Mouse (Mus musculus): ENCODE results near the gene Gtf2h3.
"Not testable (repeated sequence)": the region's sequence is repeated elsewhere in the genome, so short reads cannot be mapped to it uniquely, and the experiment has no call there.

Gtf2h3 gene

DNA sequence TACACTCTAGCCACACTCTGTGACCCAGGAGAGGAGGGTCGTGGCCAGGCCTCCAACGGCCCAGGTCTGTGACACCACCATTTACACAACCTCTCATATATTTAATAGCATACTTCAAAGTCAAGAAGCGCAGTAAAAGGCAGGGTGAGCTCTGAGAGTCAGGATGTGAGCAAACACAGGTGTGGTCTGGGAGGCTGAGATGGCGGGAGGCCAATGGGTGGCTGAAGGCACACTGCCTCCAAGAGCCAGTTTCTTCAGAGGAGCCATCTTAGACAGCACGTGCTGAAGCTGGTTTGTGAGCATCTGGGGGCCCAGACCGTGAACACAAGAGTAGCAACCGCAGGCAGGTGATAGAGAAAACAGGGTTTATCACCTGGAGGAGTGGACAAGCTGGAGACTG, 3.5 kb upstream of the Gtf2h3 start:
- DNase-seq: no peak

GRCm38 (mm10) chr5:124582515-124582914, 3.6 kb downstream of the Gtf2h3 start:
- no peak for DNase-seq

GRCm38 (mm10) chr5:124592768-124593167, 13.8 kb downstream of the Gtf2h3 start:
- DNase-seq: no peak

DNA sequence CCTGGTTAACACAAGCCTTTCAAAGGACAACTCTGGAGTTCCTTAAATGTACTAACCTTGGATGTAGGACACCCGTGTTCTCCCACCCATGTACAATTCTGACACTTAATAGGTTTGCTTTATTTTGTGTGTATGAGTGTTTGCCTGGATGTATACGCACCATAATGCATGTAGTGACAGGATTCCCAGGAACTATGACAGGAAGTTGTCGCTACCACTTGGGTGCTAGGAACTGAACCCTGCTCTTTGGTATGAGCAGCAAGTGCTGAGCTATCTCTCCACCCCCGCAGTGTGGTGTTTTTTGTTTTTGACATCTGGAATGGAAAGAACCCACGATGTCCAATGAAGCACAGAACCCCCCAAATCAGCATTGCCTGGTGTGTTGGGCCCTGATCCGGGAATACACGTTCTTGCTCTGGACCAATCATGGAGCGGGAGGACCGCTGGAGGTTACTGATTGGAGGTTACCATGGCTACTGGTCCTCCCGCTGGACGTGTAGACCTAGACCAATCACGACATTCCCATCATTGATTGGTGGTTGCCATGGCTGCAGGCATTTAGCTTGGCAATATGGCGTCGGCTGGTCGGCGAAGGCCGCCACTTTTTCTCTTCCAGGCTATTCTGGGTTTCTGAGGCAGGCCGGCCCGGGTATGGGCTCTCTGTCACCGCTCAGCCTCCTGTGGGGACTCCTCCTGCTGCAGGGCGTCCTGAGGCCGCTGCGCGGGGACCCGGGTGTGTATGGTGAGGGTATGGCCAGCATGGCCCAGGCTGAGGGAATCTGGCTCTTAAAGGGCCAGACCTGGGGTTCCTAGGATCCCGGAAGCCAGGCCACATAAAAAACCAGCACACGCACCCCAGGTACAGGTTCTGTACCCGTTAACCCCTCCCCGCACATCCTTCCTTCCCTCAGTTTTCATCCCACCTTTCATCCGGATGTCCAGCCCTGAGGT, 19.6 kb downstream of the Gtf2h3 start:
- peak; percentile 88 for DNase-seq

- not testable (repeated sequence) for DNase-seq
Measured at GRCm38 (mm10) chr5:124599726-124600125, 20.8 kb downstream of the Gtf2h3 start.

GRCm38 (mm10) chr5:124602349-124602748, 23.4 kb downstream of the Gtf2h3 start:
- peak; percentile 73 for DNase-seq

GRCm38 (mm10) chr5:124604296-124604695, 25.4 kb downstream of the Gtf2h3 start:
- no peak for DNase-seq

- no peak for DNase-seq
Measured at GRCm38 (mm10) chr5:124605041-124605622, 26.2 kb downstream of the Gtf2h3 start.

GRCm38 (mm10) chr5:124610965-124611364, 32.0 kb downstream of the Gtf2h3 start:
- no peak for DNase-seq

DNA sequence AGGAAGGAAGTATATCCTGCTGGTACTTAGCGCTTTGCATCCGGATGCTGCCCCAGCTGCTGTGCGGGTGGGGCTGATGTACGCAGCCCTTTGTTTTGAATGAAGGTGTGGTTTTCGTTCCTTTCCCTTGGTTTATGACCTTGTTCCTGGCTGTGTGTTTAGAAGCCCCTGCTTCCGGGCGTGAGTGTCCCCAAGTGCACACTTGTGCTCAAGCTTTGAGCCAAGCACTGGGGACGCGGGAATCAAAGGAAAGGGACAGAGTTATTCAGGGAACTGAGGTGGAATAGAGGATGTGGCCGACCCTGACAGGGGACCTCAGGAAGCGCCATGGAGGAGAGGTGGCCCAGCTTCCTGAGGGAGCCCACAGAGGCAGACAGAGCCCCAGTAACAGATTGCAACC, 35.8 kb downstream of the Gtf2h3 start:
- no peak for DNase-seq

GRCm38 (mm10) chr5:124618711-124619110, 39.8 kb downstream of the Gtf2h3 start:
- no peak for DNase-seq

DNA sequence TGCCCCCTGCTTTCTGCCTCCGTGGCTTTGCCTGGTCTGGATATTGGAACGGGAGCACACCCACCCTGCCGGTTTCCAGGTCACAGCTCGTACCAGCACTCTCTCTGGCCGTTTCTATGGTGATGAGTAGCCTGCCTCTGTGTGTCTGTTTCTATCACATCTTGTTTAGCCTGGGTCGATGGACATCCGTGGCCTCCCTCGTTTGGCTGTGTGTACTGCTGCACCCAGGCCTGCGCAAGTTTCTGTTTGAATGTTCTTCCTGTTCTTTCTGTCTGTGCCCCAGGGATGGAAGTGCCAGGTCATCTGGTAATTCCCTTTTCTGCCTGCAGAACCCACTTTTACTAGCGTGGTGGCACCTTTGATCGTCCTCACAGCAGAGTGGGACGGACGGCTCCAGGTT, 42.4 kb downstream of the Gtf2h3 start:
- no peak for DNase-seq

DNA sequence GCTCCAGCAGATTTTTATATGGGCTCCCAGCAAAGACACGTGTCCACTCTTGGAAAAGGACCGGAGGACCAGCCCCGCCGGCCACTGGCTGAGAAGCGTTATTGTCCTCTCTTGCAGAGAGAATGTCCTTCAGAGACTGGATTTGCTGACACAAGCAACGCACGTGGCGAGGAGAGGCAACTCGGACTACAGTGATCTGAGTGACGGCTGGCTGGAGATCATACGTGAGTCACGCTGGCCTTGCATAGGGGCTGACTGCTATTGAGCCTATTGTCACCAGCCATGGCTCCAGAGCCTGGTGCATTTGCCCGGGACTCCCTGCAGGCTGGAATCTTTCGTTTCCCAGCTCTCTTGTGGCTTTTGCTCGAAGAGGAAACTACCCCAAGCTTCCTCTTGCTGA, 44.0 kb downstream of the Gtf2h3 start:
- DNase-seq: no peak

GRCm38 (mm10) chr5:124624291-124624690, 45.4 kb downstream of the Gtf2h3 start:
- DNase-seq: no peak

- peak; percentile 97 for DNase-seq
Measured at GRCm38 (mm10) chr5:124628448-124629363, 49.8 kb downstream of the Gtf2h3 start, which contains the start of gene Atp6v0a2. Gene Atp6v0a2, plus strand, starts transcription at chr5:124628576.

DNA sequence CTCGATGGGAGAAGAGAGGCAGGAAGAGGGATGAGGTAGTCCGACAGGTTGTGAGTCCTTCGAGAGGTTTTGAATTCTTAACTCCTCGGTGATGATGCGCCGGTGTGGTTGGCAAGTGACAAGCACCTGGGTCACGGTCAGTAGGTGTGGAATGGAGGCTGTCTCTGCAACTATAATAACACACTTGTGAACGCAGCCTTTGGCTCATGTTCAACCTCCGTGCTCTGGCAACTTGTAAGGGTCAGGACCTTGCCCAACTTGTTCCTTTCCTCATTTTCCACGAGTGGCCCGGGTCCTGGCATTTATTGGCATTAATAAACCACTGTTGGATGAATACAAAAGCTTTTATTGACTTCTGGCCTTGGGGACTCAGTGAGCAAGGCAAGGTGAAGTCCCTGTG, 50.7 kb downstream of the Gtf2h3 start:
- no peak for DNase-seq

GRCm38 (mm10) chr5:124631685-124632084, 52.7 kb downstream of the Gtf2h3 start:
- DNase-seq: no peak

GRCm38 (mm10) chr5:124632461-124632860, 53.5 kb downstream of the Gtf2h3 start:
- no peak for DNase-seq

DNA sequence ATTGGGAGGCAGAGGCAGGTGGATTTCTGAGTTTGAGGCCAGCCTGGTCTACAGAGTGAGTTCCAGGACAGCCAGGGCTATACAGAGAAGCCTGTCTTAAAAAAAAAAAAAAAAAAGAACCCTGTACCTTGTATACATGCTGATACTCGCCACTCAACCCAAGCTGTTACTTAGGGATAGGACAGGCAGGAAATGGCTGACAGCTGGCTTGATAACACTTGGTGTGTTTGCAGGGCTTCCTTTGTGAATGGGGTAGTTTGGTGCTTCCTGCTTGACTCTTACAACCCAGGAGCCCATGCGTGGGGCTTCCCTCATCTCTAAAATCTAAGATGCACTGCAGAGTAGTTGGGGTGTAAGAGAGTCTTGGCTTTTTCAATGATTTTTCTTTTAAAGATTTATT, 54.5 kb downstream of the Gtf2h3 start:
- DNase-seq: no peak

GRCm38 (mm10) chr5:124635068-124635467, 56.1 kb downstream of the Gtf2h3 start:
- DNase-seq: peak; percentile 60

- DNase-seq: no peak
Measured at GRCm38 (mm10) chr5:124636139-124636538, 57.2 kb downstream of the Gtf2h3 start.

GRCm38 (mm10) chr5:124636694-124637093, 57.8 kb downstream of the Gtf2h3 start:
- DNase-seq: no peak

GRCm38 (mm10) chr5:124637300-124637699, 58.4 kb downstream of the Gtf2h3 start:
- DNase-seq: no peak

All from right cerebral cortex, postnatal 4 days (tissue).